In the genomic region with DNA sequence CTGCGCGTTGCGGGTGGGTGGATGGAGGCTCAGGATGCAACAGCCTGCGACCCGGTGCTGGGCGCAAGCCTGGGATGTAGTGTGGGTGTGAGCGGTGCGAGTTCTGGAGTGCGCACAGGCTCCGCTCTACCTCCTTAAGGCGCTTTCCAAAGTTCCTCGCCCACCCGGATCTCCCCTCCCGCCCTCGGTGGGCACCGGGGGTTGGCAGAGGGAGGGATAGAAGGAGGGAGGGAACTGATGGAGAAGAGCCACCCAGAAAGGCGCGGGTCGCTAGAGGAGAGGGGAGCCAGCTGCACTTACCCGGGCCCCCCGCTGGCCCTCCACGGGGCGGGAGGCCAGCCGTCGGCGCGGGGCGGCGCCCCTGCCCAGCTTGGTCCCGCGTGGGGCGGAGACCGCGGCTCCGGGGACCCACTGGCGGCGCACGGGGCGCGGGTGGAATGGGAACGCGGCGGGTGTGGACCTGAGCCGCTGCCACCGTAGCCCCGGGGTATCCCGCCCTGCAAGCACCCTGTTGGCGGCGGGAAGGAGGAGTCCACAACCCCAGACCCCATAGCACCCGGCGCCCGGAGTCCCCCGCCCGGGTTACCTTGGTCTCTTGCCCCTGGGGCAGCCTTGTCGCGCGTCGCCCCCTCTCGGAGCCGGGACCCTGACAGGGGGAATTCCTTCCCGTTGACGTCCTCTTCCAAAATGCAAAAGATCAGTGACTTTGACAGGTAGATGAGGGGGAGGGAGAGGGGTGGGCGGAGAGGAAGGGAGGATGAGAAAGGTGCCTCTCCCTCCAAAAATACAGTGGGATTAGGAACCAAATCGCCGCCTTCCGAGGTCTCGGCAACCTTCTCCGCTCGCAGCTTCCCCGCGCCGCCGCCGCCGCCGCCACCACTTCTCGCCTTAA, we compare ENCODE assay signal across 8 mouse cellular contexts. TPM values are rescaled to one million over a fixed set of nuclear protein-coding genes. Genes with fewer than 3 reads are reported as not detected.
DNase-seq lines count a peak whose midpoint lies in the region; ATAC-seq and TF ChIP-seq lines count a peak whose summit lies in the region.

No protein-coding gene starts in this region.

- intact Hi-C loops in left cerebral cortex, adult 2 months (cut with DNase I): loop anchor here (2.0 to 5.0 kb wide), 5 partner anchors 108 to 925 kb away; a partner anchor contains a TSS

- H3K4me3 ChIP-seq in cortical plate, adult 2 months (ENCODE audit: insufficient read depth, low read length): peak overlapping the region; percentile 76
- H3K4me3 ChIP-seq in heart, embryonic 16.5 days (ENCODE audit: low read length): peak overlapping the region; percentile 71
- peak overlapping the region; percentile 68 for H3K4me3 ChIP-seq in left cerebral cortex, adult 2 months
- peak overlapping the region; percentile 94 for H3K4me3 ChIP-seq in midbrain, postnatal 0 days (ENCODE audit: low read depth, low read length)

- peak; percentile 58; the same call in 1 of the 2 replicates for ATAC-seq in heart, embryonic 16.5 days (replicated peaks; ENCODE audit: extremely low read depth, insufficient read depth, low FRiP score)
- ATAC-seq in midbrain, postnatal 0 days (ENCODE audit: low FRiP score): peak; percentile 73

- TF ChIP-seq CTCF in cortical plate, adult 2 months (IDR thresholded peaks at IDR 0.05; ENCODE audit: extremely low read depth, insufficient read depth, low read length): no peak
- no peak; the same call in 1 of the 2 replicates for TF ChIP-seq CTCF in left cerebral cortex, adult 2 months (IDR thresholded peaks at IDR 0.05)
- TF ChIP-seq CTCF in midbrain, postnatal 0 days (IDR thresholded peaks at IDR 0.05): no peak; the same call in 1 of the 2 replicates

- DNase-seq in gastrocnemius, postnatal 10 days: peak; percentile 15
- DNase-seq in gastrocnemius, adult 8-10 months (ENCODE audit: low spot score in 2 of 2): no peak
- DNase-seq in ES-CJ7 (ENCODE audit: low read depth, low spot score): peak; percentile 27
- DNase-seq in left cerebral cortex, adult 2 months (ENCODE audit: extremely low spot score in 1 of 2, low spot score in 2 of 2): peak; percentile 46 to 49
- peak; percentile 20 for DNase-seq in midbrain, postnatal 0 days (ENCODE audit: low spot score)
- no peak for DNase-seq in spleen, postnatal 14 days (ENCODE audit: low spot score in 2 of 2)

- peaks cover 1% of the 10 kb centered on the region; the same call in 1 of the 2 replicates for H3K4me1 ChIP-seq in cortical plate, adult 2 months (ENCODE audit: control insufficient read depth, insufficient read depth, low read length)
- H3K4me1 ChIP-seq in heart, embryonic 16.5 days (ENCODE audit: control insufficient read depth, insufficient read depth, low read length): peaks cover 3% of the 10 kb centered on the region
- no peaks in the 10 kb centered on the region for H3K4me1 ChIP-seq in midbrain, postnatal 0 days (ENCODE audit: insufficient read depth, low read length)

- H3K9ac ChIP-seq in heart, embryonic 16.5 days (ENCODE audit: low read length): peak overlapping the region; percentile 68
- H3K9ac ChIP-seq in midbrain, postnatal 0 days (replicated peaks; ENCODE audit: low read length, poor library complexity, severe bottlenecking): peak overlapping the region; percentile 82

- TF ChIP-seq POLR2A in cortical plate, adult 2 months (IDR thresholded peaks at IDR 0.05; ENCODE audit: extremely low read depth, insufficient read depth, low read length): no peak

- WGBS in heart, embryonic 16.5 days: under 1% methylated on average over 73 of the region's 77 CpGs
- 0% methylated on average over 69 of the region's 77 CpGs for WGBS in midbrain, postnatal 0 days

- peak overlapping the region; percentile 89 for H3K4me2 ChIP-seq in heart, embryonic 16.5 days (ENCODE audit: low read depth, low read length)
- peak overlapping the region; percentile 84 for H3K4me2 ChIP-seq in midbrain, postnatal 0 days (ENCODE audit: low read depth, low read length, poor library complexity, severe bottlenecking)

- H3K36me3 ChIP-seq in heart, embryonic 16.5 days (ENCODE audit: control insufficient read depth, insufficient read depth): no peaks in the 10 kb centered on the region
- no peaks in the 10 kb centered on the region for H3K36me3 ChIP-seq in midbrain, postnatal 0 days (ENCODE audit: insufficient read depth, low read length)

- H3K27ac ChIP-seq in cortical plate, adult 2 months (ENCODE audit: insufficient read depth, low read length): no peak overlapping the region
- no peak overlapping the region for H3K27ac ChIP-seq in heart, embryonic 16.5 days (ENCODE audit: low read length)
- peak overlapping the region; percentile 61 for H3K27ac ChIP-seq in left cerebral cortex, adult 2 months
- peak overlapping the region; percentile 80 for H3K27ac ChIP-seq in midbrain, postnatal 0 days (ENCODE audit: low read depth, low read length)

- peaks cover 27% of the 10 kb centered on the region for H3K27me3 ChIP-seq in heart, embryonic 16.5 days (ENCODE audit: control insufficient read depth, insufficient read depth, low read length)
- no peaks in the 10 kb centered on the region for H3K27me3 ChIP-seq in midbrain, postnatal 0 days (ENCODE audit: insufficient read depth, low read length)

- H3K9me3 ChIP-seq in heart, embryonic 16.5 days (replicated peaks; ENCODE audit: control insufficient read depth, low read length): no peaks in the 10 kb centered on the region
- no peaks in the 10 kb centered on the region for H3K9me3 ChIP-seq in midbrain, postnatal 0 days (ENCODE audit: low read length)

RNA-seq across cellular contexts. Expression of a gene that starts 1.3 kb away (rescaled TPM):
- 1 to 10 TPM; 1.1 to 2.1 TPM for total RNA-seq in gastrocnemius, postnatal 10 days (2021)
- 1 to 10 TPM in 1 of 4 experiments, under 1 TPM in 3; 0.19 to 1.6 (median 0.46) TPM for total RNA-seq in gastrocnemius, adult 8-10 months (2022)
- 13.6 and 14.8 TPM in 2 replicates for polyA plus RNA-seq in cortical plate, adult 2 months (2012; rRNA removed)
- polyA plus RNA-seq in heart, embryonic 16.5 days (2015; fragmentation: Nextera tagmentation; extraction: Ambion mirVana): 0.20 and 0.27 TPM in 2 replicates
- total RNA-seq in left cerebral cortex, adult 2 months (2021): 10 to 100 TPM; 33.2 to 38.2 TPM
- total RNA-seq in midbrain, postnatal 0 days (2014; rRNA removed): 56.9 and 70.3 TPM in 2 replicates
- polyA plus RNA-seq in midbrain, postnatal 0 days (2015; fragmentation: Nextera tagmentation; extraction: Ambion mirVana): 37.0 and 54.2 TPM in 2 replicates

Comparison
In these comparisons a context has a peak if more than half of its experiments do, and no peak if none do; other contexts are left out.
1. DNase-seq: peak in gastrocnemius, postnatal 10 days (single experiment), ES-CJ7 (single experiment), left cerebral cortex, adult 2 months (2 of 2) and midbrain, postnatal 0 days (single experiment); none in gastrocnemius, adult 8-10 months (0 of 2) and spleen, postnatal 14 days (0 of 2).
2. H3K27ac ChIP-seq: peak in left cerebral cortex, adult 2 months (single experiment) and midbrain, postnatal 0 days (single experiment); none in cortical plate, adult 2 months (single experiment) and heart, embryonic 16.5 days (single experiment).
3. RNA of a gene that starts 1.3 kb away (total RNA-seq): 56.9 to 70.3 TPM in midbrain, postnatal 0 days and 33.2 to 38.2 TPM in left cerebral cortex, adult 2 months; 1.1 to 2.1 TPM in gastrocnemius, postnatal 10 days and 0.19 to 1.6 TPM in gastrocnemius, adult 8-10 months; every median in the first group is over 10 times any median in the second.
4. Peak in every context shown above with its lines, with median percentiles within 50 percentile points of each other: H3K4me3 ChIP-seq.